Mouse (Mus musculus) adrenal gland, postnatal 14 days (tissue): ENCODE measurements at regions not wholly inside any gene's neighbourhood (a gene's known extent, or its start where the extent isn't known, plus 50 kb on each side); places are given as distances from the start of the nearest gene placed in this dataset.

Experiments
- DNase-seq: peaks from one replicate; pipeline ENCODE4 v3.0.0; 2021; ENCODE audit warnings: mixed read lengths

DNA sequence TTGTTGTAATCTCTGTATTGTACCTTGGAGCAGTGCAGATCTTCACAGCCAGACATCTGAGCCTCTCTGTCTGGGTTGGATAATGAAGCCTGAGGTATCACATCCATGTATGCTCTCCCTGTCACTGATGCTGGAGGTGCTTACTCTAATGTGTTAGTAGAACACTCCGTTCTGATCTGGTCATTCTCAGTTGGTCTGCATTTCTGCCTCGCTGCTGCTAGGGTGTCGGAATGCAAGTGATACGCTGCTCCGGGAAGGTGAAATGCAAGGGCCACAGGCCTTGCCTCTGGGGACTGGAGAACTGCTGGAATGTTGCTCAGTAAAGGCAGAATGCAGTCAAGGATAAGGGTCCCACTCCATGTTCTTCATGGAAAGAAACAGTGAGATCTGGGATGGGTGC lies 67.1 kb upstream of the Gm6993 start:
- no peak for DNase-seq

DNA sequence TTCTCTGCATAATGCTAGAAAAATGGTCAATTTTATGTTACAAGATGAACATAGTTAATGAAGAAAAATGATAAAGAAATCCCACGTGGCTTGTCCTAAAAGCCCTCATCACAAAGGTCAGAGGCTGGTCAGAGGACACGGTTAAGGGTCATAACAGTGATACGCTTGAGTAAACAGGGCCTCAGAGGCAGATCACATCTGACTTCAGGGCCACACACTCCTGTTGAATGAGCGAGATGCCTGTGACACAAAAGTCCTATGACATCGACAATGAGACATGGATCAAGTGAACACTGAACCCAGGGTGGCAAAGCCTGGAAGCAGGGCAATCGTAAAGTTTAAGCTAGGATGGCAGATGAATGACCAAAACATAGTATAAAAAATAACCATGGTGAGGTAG lies 61.0 kb upstream of the Gm6993 start:
- no peak for DNase-seq

DNA sequence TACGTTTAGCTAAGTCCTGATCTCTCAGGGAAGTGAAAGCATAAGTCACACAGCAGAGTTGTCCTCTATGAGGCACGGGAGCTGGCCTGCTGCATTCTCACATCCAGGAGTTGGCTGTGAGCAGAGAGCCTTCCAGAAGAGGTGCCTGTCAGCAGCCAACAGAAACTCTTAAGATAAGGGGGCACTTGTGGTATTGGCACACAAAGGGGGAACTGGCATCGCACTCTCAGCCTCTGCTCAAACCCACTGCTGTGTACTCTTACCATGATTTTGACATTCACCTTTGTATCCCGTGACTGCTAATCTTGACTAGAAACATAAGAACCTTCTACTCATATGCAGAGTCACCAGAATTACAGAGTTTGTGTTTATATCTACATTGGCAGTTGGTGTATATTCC lies 56.9 kb upstream of the Gm6993 start:
- no peak for DNase-seq

DNA sequence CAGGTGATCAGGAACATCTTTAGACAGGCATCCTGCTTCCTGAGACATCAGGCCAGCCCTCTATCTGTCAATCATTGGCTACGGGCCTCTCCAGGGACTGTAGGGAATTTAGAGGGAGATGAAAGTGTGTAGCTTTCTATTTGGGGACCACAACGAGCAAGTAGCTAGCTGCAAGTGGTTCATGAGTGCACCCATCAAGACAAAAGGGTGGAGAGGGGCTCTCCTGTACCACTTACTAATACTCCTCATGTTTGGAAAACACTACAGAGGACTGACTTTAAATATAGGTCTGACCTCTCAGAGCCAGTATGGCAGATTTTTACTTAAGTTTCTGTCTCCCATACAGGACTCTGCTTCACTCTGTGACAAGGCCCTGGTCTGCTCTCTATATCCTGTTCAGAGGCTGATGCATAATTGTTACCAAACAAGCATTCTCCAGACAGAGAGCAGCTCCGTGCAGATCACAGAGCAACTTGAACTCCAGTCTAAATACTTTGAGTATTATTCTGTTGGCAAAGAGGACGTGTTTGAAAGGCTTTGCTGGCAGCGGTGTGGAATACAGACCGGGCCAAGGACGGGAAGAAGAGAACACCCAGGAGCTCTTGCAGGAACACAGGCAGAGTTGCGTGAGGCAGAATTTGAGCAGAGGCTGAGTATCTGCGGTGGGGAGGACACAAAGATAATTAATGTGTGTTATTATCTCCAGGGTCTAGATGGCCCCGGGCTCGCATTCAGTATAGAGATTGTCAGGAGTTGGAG lies 56.2 kb upstream of the Gm6993 start:
- peak; percentile 85 for DNase-seq

DNA sequence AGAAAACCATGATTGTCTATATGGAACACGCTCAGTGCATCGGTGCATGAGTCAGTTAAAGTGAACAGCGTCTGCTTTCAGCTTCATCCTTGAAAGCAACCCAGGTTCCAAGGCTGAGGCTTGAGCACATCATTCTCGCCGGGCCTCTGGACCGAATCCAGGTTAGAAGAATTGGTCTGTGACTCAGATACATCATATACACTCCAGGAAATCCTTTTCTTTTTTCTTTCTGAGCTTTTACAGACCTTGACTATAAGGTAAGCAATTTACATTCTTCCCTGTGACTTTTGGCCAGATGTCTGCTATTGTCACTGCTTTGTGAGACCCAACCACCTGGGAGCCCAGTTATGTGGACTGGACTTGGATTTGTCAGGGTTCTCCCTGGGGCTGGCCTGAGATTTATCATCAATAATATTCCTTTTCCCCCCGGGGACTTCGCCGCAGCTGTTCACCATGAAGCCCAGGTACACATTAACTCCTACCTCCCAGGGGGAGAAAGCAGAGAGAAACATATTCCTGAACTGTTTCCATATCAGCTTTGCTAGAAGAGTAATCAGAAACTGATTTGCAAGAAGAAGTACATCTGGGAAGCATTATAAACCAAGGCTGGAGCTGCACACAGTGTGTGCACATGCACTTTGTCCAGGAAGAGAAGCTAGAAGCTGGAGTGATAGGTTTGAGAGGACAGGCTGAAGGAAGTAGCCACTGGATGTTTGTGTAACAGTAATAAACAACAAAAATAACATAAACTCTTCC lies 55.2 kb upstream of the Gm6993 start:
- peak; percentile 86 for DNase-seq

DNA sequence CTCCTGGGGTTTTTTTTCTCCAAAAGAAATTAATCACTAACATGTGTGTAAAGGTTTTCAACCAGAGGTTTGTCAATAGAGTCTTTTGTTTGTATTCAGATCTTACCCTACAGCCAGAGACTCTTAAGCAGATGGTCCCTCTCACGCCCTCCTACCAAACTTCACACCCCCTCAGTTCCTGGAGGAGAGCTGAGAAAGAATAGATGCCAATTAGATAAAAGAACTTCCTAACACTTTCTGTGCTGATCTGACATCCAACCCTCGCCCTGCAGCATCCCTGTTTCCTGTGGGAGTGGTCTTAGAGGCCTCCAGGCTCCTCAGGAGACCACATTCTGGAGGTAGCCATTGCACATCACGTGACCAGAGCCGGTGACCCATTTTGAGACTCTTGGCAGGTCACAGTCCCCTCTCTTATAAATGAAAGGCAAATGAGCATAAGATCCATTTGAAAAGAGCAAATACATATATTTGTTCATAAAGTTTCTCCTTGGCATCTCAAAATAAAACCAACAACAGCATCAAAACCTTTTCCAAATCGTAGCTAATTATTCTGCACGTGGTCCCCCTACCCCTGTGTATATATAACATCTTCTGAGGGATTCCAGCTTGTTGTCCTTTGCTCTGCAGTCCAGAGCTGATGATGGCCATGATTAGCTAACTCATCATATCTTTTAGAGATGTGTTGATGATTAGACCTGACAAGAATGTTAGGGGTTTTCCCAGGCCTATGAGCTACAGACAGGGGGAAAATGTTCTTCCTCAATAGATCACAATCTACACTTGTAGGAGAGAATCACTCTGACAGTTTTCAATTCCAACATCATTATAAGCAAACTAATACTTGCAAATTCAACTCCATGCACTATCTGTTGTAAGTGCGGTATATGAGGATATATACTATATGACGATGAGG lies 54.4 kb upstream of the Gm6993 start:
- DNase-seq = no peak

DNA sequence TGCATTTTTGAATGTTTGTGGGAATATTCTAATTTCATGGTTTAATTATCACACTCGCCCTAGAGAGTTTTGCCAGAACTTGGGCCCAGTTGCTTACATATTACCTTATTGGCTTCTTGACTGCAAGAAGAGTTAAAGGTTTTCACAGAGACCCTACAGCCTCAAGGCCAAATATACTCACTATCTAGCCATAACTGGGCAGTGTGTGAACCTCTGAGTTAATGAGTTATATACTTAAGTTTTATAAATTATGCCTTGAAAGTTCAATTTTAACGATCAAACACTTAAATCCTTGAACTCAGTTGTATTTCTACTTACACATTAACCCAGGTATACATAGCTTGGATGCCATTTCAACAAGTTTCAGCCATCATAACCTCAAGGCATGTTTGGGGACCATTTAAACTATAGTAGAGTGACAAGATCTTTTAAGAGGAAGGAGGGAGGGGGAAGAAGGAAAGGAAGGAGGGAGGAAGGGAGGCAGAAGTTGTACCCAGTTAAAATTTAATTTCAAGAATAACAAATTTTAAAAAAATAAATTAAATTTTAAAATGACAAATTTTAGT lies 52.5 kb upstream of the Gm6993 start:
- no peak for DNase-seq

DNA sequence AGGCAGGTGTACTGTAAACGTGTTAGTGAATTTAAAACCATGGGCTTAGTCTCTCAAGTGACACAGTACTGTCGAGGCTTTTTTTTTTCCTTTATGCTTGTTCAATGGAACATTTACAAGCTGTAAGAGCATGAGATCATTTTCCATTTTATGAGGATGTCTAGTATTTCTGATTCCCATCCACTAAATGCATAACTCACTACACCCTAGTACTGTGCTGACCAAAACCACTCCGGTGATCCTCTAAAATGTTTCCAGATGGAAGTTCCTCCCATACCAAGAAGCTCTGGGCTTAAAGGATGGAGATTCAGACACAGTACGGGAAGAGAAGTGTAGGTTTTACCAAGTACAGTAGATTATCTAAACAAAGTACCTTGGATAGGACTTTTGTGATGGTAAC lies 50.3 kb upstream of the Gm6993 start:
- no peak for DNase-seq
